Mouse (Mus musculus) left cerebral cortex, adult 18-20 months (tissue): ENCODE data around the gene Nop58. TPM values are rescaled to one million over a fixed set of nuclear protein-coding genes. Genes with fewer than 3 reads are reported as not detected.
A peak's percentile ranks its signal among the peaks of the same experiment; 100 is the strongest.
"Not testable (repeated sequence)": the region's sequence is repeated elsewhere in the genome, so short reads cannot be mapped to it uniquely, and the experiment has no call there.

Experiments used
- DNase-seq, 2 experiments: peaks; one replicate each; pipeline ENCODE4 v3.0.0; 2021 to 2022; ENCODE audit warnings: low spot score in 2 of 2, mixed read lengths in 1 of 2
- long read RNA-seq, 2 experiments: library from polyadenylated mRNA; stranded (forward); transcript quantifications; one replicate each; pipeline ENCODE4 v2.0.0; 2021
- total RNA-seq, 2 experiments: library from RNA; stranded (reverse); gene quantifications; 2 replicates each; pipeline ENCODE4 v1.2.3; 2021

The Nop58 gene
- total RNA-seq, result 10 to 100 TPM; 54.9 to 60.2 TPM
- long read RNA-seq, experiment 1, full-length matches to known transcripts, result 10 of 18 reads
- long read RNA-seq, experiment 1, partial matches to known transcripts, result 4 of 18 reads
- long read RNA-seq, experiment 1, other reads (novel, unspliced or antisense), result 4 of 18 reads
- long read RNA-seq, experiment 2, full-length matches to known transcripts, result 10 of 19 reads
- long read RNA-seq, experiment 2, partial matches to known transcripts, result 3 of 19 reads
- long read RNA-seq, experiment 2, other reads (novel, unspliced or antisense), result 6 of 19 reads

- peak; percentile 84 to 89 for DNase-seq
Observed at GRCm38 (mm10) chr1:59684819-59685755, at the start of gene Nop58. Gene Nop58 (plus strand): TSS chr1:59684971.

GRCm38 (mm10) chr1:59636349-59636748 is 48.4 kb upstream of the Nop58 start:
- DNase-seq, result no peak

GRCm38 (mm10) chr1:59638371-59638770 is 46.4 kb upstream of the Nop58 start:
- no peak for DNase-seq

GRCm38 (mm10) chr1:59642488-59642887 is 42.3 kb upstream of the Nop58 start:
- DNase-seq, result no peak

GRCm38 (mm10) chr1:59646502-59646901 is 38.3 kb upstream of the Nop58 start:
- DNase-seq, result not testable (repeated sequence)

GRCm38 (mm10) chr1:59651201-59651819 is 33.5 kb upstream of the Nop58 start:
- DNase-seq, result no peak

GRCm38 (mm10) chr1:59653243-59653911 is 31.4 kb upstream of the Nop58 start:
- DNase-seq, result no peak

- no peak for DNase-seq
Observed at GRCm38 (mm10) chr1:59656244-59657171, 28.3 kb upstream of the Nop58 start.

GRCm38 (mm10) chr1:59663456-59664135 is 21.2 kb upstream of the Nop58 start:
- no peak for DNase-seq

- DNase-seq, result no peak
Observed at GRCm38 (mm10) chr1:59668871-59669270, 15.9 kb upstream of the Nop58 start.

GRCm38 (mm10) chr1:59669962-59670630 is 14.7 kb upstream of the Nop58 start:
- DNase-seq, result peak; percentile 15 to 27

- peak; percentile 88 to 89 for DNase-seq
Observed at GRCm38 (mm10) chr1:59670641-59671168, 14.1 kb upstream of the Nop58 start, which contains the start of gene Sumo1. Gene Sumo1 (minus strand): TSS chr1:59670834.

GRCm38 (mm10) chr1:59673661-59674060 is 11.1 kb upstream of the Nop58 start:
- no peak for DNase-seq

GRCm38 (mm10) chr1:59683926-59684818 is 599 bp upstream of the Nop58 start:
- peak; percentile 5 to 16 for DNase-seq

- DNase-seq, result no peak
Observed at GRCm38 (mm10) chr1:59687493-59687892, 2.7 kb downstream of the Nop58 start.

- no peak for DNase-seq
Observed at GRCm38 (mm10) chr1:59690467-59690866, 5.7 kb downstream of the Nop58 start.

GRCm38 (mm10) chr1:59697751-59698150 is 13.0 kb downstream of the Nop58 start:
- DNase-seq, result no peak
